Mouse (Mus musculus) limb, embryonic 11.5 days (tissue): ENCODE results near the gene Tsc2. TPM values are rescaled to one million over a fixed set of nuclear protein-coding genes. Genes with fewer than 3 reads are reported as not detected.

Experiments
- microRNA-seq: library from miRNA; unstranded; fragments of <30 nt; microRNA quantifications from one replicate; pipeline ENCODE4, GENCODE M21; 2016
- polyA plus RNA-seq: library from polyadenylated mRNA; unstranded; fragments of >200 nt; fragmentation: Nextera tagmentation; extraction: Ambion mirVana; gene quantifications from 2 replicates; pipeline ENCODE4 v1.2.1, GENCODE M21; 2014

The Tsc2 gene
- polyA plus RNA-seq, 1 experiment from 2014 or later: 62.7 TPM

Small RNA genes within 50 kb of the gene (microRNA-seq; reads per million reads assigned to microRNA genes)
- not detected for gene Gm24589

Other genes starting within 250 kb of the Tsc2 start
- 409 and 410 TPM in 2 replicates for gene Rnps1, start 218.1 kb downstream of the Tsc2 start, polyA plus RNA-seq
- gene Eci1, start 206.0 kb downstream of the Tsc2 start, polyA plus RNA-seq: 90.0 and 91.7 TPM in 2 replicates
- gene Dnase1l2, start 189.5 kb downstream of the Tsc2 start, polyA plus RNA-seq: 1.7 and 2.4 TPM in 2 replicates
- gene E4f1, start 162.3 kb downstream of the Tsc2 start, polyA plus RNA-seq: 23.9 and 26.3 TPM in 2 replicates
- 64.1 and 67.3 TPM in 2 replicates for gene Pgp, start 162.2 kb downstream of the Tsc2 start, polyA plus RNA-seq
- 0.21 and 0.51 TPM in 2 replicates for gene Bricd5, start 158.7 kb downstream of the Tsc2 start, polyA plus RNA-seq
- 30.3 and 36.2 TPM in 2 replicates for gene Mlst8, start 153.6 kb downstream of the Tsc2 start, polyA plus RNA-seq
- gene Caskin1, start 144.0 kb downstream of the Tsc2 start, polyA plus RNA-seq: 2.3 and 2.5 TPM in 2 replicates
- 89.3 and 102 TPM in 2 replicates for gene Traf7, start 104.7 kb downstream of the Tsc2 start, polyA plus RNA-seq
- gene Rab26, start 98.4 kb downstream of the Tsc2 start, polyA plus RNA-seq: 1.8 and 3.1 TPM in 2 replicates
- 20.8 and 22.5 TPM in 2 replicates for gene Pkd1, start 82.8 kb downstream of the Tsc2 start, polyA plus RNA-seq
- gene Nthl1, start 50 bp upstream of the Tsc2 start, polyA plus RNA-seq: 19.5 and 23.2 TPM in 2 replicates
- gene Slc9a3r2, start 17.7 kb upstream of the Tsc2 start, polyA plus RNA-seq: 59.3 and 60.4 TPM in 2 replicates
- gene Npw, start 25.8 kb upstream of the Tsc2 start, polyA plus RNA-seq: 0.31 and 0.54 TPM in 2 replicates
- 36.3 and 42.0 TPM in 2 replicates for gene Zfp598, start 37.1 kb upstream of the Tsc2 start, polyA plus RNA-seq
- gene Syngr3, start 57.3 kb upstream of the Tsc2 start, polyA plus RNA-seq: 6.6 and 6.9 TPM in 2 replicates
- gene Gfer, start 63.5 kb upstream of the Tsc2 start, polyA plus RNA-seq: 53.0 and 63.3 TPM in 2 replicates
- gene Noxo1, start 63.6 kb upstream of the Tsc2 start, polyA plus RNA-seq: 1.5 and 1.7 TPM in 2 replicates
- 120 and 121 TPM in 2 replicates for gene Tbl3, start 75.0 kb upstream of the Tsc2 start, polyA plus RNA-seq
- gene Rnf151, start 85.4 kb upstream of the Tsc2 start, polyA plus RNA-seq: 0.16 TPM in 1 of 2 replicates, not detected in the other
- gene Rps2, start 85.5 kb upstream of the Tsc2 start, polyA plus RNA-seq: 1,548 and 1,633 TPM in 2 replicates
- 211 and 216 TPM in 2 replicates for gene Ndufb10, start 91.8 kb upstream of the Tsc2 start, polyA plus RNA-seq
- not detected in 2 replicates for gene Rpl3l, start 95.2 kb upstream of the Tsc2 start, polyA plus RNA-seq
- gene Msrb1, start 104.0 kb upstream of the Tsc2 start, polyA plus RNA-seq: 24.9 and 27.0 TPM in 2 replicates
- gene Hs3st6, start 120.4 kb upstream of the Tsc2 start, polyA plus RNA-seq: 3.1 and 3.4 TPM in 2 replicates
- not detected in 2 replicates for gene Meiob, start 171.7 kb upstream of the Tsc2 start, polyA plus RNA-seq
- gene Hagh, start 207.5 kb upstream of the Tsc2 start, polyA plus RNA-seq: 27.2 and 28.8 TPM in 2 replicates
- 16.6 and 18.5 TPM in 2 replicates for gene Fahd1, start 217.7 kb upstream of the Tsc2 start, polyA plus RNA-seq
- 0.24 and 0.47 TPM in 2 replicates for gene Igfals, start 233.4 kb upstream of the Tsc2 start, polyA plus RNA-seq